Mouse (Mus musculus): ENCODE results near the gene Isca1. TPM values are rescaled to one million over a fixed set of nuclear protein-coding genes. Genes with fewer than 3 reads are reported as not detected.
A peak's percentile ranks its signal among the peaks of the same experiment; 100 is the strongest.
"Not testable (repeated sequence)": the region's sequence is repeated elsewhere in the genome, so short reads cannot be mapped to it uniquely, and the experiment has no call there.

Isca1 gene
- total RNA-seq (2021) = 82.8 and 99.6 TPM in 2 replicates
- long read RNA-seq, transcript Isca1-205 (1 exons, 3,280 nt) = minor isoform, 8 of 237 reads
- long read RNA-seq, transcript Isca1-201 (4 exons, 1,942 nt) = major isoform, 217 of 237 reads
- long read RNA-seq, partial matches to known transcripts = 9 of 237 reads
- long read RNA-seq, other reads (novel, unspliced or antisense) = 1 of 237 reads

- peak; percentile 99 for DNase-seq
Measured at GRCm38 (mm10) chr13:59769296-59770163, at the start of gene Isca1. Gene Isca1, minus strand, starts transcription at chr13:59769810.

GRCm38 (mm10) chr13:59817352-59817751 lies 47.7 kb upstream of the Isca1 start:
- DNase-seq = no peak

DNA sequence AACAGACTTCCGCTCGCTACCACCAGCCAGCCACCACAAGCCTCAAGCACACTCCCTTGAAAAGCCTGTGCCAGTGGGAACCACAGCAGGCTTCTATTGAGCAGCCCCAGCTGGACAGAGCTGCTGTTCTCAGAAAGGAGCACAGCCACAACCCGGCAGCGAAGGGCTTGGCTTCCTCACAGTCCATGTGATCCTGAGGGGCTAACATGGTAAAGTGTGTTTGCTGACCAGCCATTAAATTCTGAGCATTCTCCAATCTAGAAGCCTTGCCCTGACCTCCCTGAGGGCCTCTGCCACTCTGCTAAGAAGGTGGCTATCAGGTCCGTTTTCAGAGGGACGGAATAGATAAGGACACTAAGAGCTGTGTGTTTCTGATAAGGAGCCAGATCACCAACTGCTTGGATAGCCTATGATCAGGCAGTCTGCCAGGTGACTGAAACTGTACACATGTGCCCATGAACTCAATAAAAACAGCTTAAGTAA lies 44.5 kb upstream of the Isca1 start:
- no peak for DNase-seq

GRCm38 (mm10) chr13:59811581-59811980 lies 42.0 kb upstream of the Isca1 start:
- DNase-seq = no peak

GRCm38 (mm10) chr13:59801000-59801399 lies 31.4 kb upstream of the Isca1 start:
- DNase-seq = no peak

DNA sequence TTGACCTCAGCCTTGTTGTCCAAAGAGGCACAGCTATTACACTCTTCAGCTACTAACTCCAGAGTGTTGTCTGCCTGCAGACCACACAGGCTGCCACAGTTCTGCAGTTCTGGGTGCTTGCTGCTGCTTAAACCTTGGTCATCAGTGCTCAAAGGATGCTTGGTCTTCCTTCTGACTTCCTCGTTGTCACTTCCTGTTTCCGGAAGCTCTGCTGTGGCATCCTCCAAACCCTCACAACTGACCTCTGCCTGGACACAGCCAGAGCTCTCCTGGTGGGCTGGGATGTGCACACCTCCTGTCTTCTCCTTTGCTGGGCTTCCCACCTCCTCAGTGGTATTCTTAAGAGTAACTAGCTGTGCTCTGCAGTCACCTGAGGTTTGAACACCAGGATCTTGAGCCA lies 30.5 kb upstream of the Isca1 start:
- no peak for DNase-seq

DNA sequence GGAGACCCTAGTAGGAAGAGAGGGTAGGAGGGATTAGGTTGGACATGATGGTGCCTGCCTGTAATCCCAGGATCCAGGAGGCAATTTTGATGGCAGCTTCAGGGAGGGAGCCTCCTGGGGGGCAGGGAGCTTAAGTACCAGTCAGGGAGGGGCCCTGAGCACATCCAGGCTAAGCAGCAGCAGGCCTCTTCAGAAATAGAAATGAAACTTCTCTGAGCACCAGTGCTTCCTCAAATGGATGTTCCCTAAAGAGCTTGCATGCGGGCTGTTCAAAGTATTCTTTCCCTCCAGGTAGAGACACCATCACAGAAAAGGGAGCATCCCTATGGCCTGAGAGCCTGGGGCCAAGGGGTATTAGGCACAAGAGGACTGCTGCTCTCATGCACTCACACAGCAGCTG lies 28.7 kb upstream of the Isca1 start:
- no peak for DNase-seq

- DNase-seq = no peak
Measured at GRCm38 (mm10) chr13:59796466-59796848, 26.8 kb upstream of the Isca1 start.

GRCm38 (mm10) chr13:59795807-59796465 lies 26.3 kb upstream of the Isca1 start:
- no peak for DNase-seq

DNA sequence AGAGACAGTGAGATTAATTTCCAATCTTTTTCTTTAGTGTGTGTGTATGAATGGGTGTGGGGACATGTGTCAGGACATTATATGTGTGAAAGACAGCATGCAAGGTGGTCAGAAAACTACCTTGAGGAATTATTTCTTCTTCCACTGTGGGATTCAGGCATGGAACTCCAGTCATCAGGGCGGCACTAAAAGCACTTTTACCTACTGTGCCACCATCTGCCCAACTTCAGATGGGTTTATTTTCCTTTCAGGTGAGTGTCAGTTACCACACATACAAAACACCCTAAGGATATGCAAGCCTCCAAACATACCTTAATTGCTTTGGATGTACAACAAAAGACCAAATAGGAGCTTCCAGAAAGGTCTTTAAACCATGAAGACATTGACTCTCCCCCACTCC lies 25.2 kb upstream of the Isca1 start:
- DNase-seq = no peak

GRCm38 (mm10) chr13:59782145-59782544 lies 12.5 kb upstream of the Isca1 start, which contains the start of gene Gm49354:
Gene Gm49354, minus strand, starts transcription at chr13:59782245.
- DNase-seq = no peak

DNA sequence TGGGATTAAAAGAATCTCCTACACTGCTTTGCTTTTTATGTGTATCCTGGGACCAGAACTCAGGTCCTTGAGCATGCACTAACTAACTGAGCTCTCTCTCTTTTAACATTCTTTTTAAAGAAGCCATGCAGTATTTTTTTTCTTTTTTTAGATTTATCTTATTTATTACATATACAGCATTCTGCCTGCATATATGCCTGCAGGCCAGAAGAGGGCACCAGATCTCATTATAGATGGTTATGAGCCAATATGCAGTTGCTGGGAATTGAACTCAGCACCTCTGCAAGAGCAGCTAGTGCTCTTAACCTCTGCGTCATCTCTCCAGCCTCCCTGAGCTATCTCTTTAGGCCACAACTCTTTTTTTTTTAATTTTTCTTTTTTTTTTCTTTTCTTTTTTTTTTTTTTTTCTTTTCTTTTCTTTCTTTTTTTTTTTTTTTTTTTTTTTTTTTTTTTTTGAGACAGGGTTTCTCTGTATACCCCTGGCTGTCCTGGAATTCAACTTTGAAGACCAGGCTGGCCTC lies 10.2 kb upstream of the Isca1 start:
- not testable (repeated sequence) for DNase-seq

GRCm38 (mm10) chr13:59779213-59779612 lies 9.6 kb upstream of the Isca1 start:
- no peak for DNase-seq

DNA sequence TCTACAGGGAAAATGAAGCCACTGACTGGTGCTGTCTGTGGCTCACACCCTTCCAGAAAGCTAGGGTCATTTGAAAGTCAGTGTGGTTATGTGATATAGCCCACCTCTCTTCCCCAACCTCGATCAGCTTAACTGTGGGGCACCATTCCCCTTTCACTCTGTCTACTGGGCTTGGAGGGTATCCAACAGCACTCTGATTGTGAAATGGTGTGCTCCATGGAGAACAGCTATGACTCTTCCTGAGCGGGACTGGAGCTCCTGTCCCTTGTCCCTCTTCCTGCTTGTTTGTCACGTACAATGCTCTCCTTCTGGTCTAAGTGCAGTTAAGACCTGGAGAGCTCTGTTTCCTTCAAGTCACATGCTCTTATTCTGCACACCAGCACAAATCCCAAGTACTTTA lies 5.6 kb upstream of the Isca1 start:
- DNase-seq = no peak

GRCm38 (mm10) chr13:59771257-59771656 lies 1.6 kb upstream of the Isca1 start:
- DNase-seq = peak; percentile 75

DNA sequence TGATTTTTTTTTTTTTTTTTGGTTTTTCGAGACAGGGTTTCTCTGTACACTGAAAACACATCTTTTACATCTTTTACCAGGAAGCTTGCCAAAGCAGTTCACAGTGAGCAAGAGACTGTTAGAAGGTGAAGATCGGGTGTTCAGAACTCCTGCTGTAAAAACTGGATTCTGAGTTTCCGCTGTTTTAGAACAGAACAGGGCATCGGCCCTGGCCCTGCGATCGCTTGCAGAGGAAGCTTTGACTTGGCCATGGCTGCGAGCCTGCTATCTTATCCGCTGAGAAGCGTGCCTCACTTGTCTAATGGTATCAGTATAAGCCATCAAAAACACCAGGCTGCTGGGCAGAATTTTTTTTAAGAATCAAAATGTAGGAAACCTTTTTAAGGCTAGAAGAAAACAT lies 1.2 kb upstream of the Isca1 start:
- DNase-seq = peak; percentile 13

DNA sequence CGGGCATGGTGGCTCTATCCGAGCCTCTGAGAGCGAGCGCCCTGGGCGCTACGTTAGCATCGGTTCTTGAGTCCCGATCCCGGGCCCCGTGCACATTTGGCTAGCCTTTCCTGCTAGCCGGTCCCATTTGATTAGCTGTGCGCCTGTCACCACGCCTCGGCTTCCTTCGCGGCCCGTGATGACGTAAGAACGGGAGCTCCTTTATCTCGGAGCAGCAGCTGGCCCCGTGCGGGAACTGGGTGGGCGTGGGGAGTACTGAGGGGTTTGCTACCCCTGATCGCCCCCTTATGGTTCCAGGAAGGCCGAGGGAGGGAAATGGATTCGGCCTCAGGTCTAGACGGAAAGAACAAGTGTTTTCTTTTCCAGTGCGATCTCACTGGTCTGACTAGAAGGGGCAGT lies 553 bp upstream of the Isca1 start:
- DNase-seq = peak; percentile 78

DNA sequence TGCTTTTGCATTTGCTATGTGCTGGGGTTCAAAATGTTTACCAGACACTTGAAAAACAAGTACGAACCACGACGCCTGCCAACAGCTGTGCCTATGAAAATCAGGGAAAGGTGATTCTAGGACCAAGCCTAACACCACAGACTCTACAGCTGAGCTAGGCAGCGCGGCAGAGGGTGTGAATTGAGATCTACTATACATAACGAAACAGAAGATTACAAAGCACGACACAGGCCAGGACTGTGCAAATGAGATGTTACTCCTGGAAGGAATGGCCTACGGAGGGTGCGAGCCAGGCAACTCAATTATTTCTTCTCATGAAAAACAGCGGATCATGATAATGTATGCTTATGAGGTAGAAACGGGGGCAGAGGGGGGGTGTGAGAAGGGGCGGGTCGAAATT lies 1.1 kb downstream of the Isca1 start:
- no peak for DNase-seq

- DNase-seq = peak; percentile 17
Measured at GRCm38 (mm10) chr13:59766786-59767515, 2.7 kb downstream of the Isca1 start.

DNA sequence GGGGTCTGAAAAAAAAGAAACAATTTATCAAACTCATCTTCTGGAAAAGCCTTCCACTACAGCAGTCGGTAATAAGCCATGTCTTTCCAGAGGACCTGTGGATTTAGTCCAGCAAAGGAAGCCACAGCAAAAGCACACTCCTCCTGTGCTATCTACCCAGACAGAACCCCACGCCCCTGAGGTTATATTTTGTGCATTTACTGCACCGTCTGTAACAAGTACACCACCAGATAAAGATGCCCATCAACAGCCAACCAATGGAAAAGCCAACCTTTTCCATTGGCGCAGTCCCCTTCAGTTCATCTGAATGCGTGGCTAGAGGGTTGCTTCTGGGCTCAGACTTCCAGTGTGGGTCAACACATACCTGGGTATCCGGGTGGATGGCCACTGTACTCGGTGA lies 6.8 kb downstream of the Isca1 start:
- DNase-seq = no peak

DNA sequence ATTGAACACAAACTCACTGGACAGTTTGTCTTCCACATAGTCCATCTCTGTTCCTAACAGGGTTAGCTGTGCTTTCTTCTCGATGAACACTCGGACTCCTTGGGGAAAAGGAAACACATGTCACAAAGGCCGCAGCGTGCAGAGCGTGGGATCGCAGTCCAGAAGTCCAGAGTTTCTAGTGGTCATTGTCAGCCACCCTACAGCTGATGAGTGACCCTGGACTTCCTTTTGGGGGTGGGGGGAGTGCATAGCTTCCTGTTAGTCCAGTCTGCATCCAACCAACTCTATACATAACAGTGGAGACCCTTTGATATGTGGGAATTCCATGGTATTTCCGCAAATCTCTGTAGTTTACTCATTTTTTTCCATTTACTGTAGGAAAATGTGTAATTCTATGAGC lies 12.7 kb downstream of the Isca1 start:
- DNase-seq = no peak

DNA sequence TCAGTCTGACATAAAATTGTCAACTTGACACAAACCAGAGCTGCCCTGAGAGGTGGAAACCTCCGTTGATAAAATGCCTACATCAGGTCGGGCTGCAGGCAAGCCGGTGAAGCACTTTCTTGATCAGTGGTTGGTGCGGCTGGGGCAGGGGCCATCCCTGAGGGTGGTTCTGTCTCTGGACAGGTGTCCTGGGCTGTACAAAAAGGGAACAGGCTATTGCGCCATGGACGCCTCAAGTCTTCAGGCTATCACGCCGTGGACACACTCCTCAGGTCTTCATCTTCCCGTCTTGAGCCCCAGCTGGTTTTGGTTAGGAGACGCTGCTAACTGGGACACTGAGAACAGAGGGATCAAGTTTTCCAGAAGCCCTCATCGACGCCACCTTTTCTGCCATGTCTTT lies 19.3 kb downstream of the Isca1 start:
- DNase-seq = no peak
